Mouse (Mus musculus) midbrain, embryonic 16.5 days (tissue): ENCODE results near the gene Hpcal1. TPM values are rescaled to one million over a fixed set of nuclear protein-coding genes. Genes with fewer than 3 reads are reported as not detected.

Experiments used
- ATAC-seq: fragments of 200-750 bp; cut with Nextera tagmentation; 2 replicates; pipeline ENCODE4 v1.8.0; 2017; ENCODE audit warnings: moderate TSS enrichment
- H3K27ac ChIP-seq: fragments of 300-500 bp; sonication (generic); 2 replicates; pipeline ENCODE4 v1.5.1; 2014; ENCODE audit warnings: mild to moderate bottlenecking, low read length, mixed read lengths
- H3K27me3 ChIP-seq: fragments of 300-500 bp; sonication (generic); 2 replicates; pipeline ENCODE4 v1.6.1; 2014; ENCODE audit warnings: low read depth, low read length, mixed read lengths; ENCODE audit not compliant: control insufficient read depth, insufficient read depth
- H3K36me3 ChIP-seq: fragments of 300-500 bp; sonication (generic); 2 replicates; pipeline ENCODE4 v1.6.1; 2014; ENCODE audit warnings: mild to moderate bottlenecking, low read length, moderate library complexity, mixed read lengths; ENCODE audit not compliant: control insufficient read depth, insufficient read depth
- H3K4me1 ChIP-seq: fragments of 300-500 bp; sonication (generic); 2 replicates; pipeline ENCODE4 v1.6.1; 2014; ENCODE audit warnings: mild to moderate bottlenecking, low read length, mixed read lengths; ENCODE audit not compliant: control insufficient read depth, insufficient read depth
- H3K4me2 ChIP-seq: fragments of 300-500 bp; sonication (generic); 2 replicates; pipeline ENCODE4 v1.6.1; 2014; ENCODE audit warnings: mild to moderate bottlenecking, low read length, mixed read lengths
- H3K4me3 ChIP-seq: fragments of 300-500 bp; sonication (generic); 2 replicates; pipeline ENCODE4 v1.5.1; 2014; ENCODE audit warnings: low read depth, mild to moderate bottlenecking, low read length, moderate library complexity, mixed read lengths
- H3K9ac ChIP-seq: fragments of 300-500 bp; sonication (generic); 2 replicates; pipeline ENCODE4 v1.6.1; 2014; ENCODE audit warnings: low read depth, low read length, mixed read lengths
- H3K9me3 ChIP-seq: fragments of 300-500 bp; sonication (generic); replicated peaks from 2 replicates; pipeline ENCODE4 v1.6.1; 2014; ENCODE audit warnings: mild to moderate bottlenecking, low read length, mixed read lengths; ENCODE audit not compliant: control insufficient read depth, poor library complexity, severe bottlenecking
- WGBS: fragments of 180-500 bp; shearing (Covaris S2); extraction: QIAGEN DNeasy Blood & Tissue Kit; methylation state at CpG from one replicate; pipeline ENCODE4 v1.1.7; 2014; 5-methylcytosine and 5-hydroxymethylcytosine counted together
- polyA plus RNA-seq: library from polyadenylated mRNA; unstranded; fragments of >200 nt; fragmentation: Nextera tagmentation; extraction: Ambion mirVana; gene quantifications from 2 replicates; pipeline ENCODE4 v1.2.1, GENCODE M21; 2015

The Hpcal1 gene
- polyA plus RNA-seq, 1 experiment from 2014 or later, result 107 TPM

DNA sequence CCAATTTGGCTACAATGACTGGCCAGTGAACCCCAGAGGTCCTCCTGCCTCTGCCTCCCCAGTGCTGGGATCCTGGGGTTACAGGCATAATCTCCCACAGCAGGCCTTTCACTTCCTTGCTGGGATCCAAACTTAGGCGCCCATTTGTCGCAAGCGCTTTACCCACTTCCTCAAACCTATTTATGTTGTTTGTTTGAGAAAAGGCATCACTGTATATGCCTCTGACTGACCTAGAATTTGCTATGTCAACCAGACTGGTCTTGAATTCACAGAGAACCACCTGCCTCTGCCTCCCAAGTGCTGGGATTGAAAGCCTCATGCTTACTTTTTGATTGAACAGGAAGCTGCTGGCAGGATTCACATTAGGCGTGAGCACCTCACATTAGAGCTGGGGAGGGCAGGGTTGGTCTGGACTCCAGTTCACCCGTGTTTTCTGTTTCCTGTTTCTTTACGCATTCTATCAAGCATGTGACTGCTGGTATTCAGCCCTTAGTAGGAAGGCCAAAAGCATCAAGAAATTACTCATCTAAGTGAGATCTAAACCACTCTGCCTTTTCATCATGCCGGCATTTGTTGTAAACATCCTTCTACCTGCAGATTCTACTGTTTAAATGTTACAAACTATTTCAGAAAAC is 33.0 kb upstream of the Hpcal1 start:
- ATAC-seq, result no peak
- Histone ChIP-seq H3K36me3 (no peaks in the 10 kb centered on the region), H3K4me1 (no peaks in the 10 kb centered on the region), H3K4me3 (no peak overlapping the region), H3K9me3 (no peaks in the 10 kb centered on the region), H3K27ac (no peak overlapping the region), H3K4me2 (no peak overlapping the region), H3K9ac (no peak overlapping the region), H3K27me3 (no peaks in the 10 kb centered on the region)
- 94% methylated on average over 7 of the region's 7 CpGs for WGBS

DNA sequence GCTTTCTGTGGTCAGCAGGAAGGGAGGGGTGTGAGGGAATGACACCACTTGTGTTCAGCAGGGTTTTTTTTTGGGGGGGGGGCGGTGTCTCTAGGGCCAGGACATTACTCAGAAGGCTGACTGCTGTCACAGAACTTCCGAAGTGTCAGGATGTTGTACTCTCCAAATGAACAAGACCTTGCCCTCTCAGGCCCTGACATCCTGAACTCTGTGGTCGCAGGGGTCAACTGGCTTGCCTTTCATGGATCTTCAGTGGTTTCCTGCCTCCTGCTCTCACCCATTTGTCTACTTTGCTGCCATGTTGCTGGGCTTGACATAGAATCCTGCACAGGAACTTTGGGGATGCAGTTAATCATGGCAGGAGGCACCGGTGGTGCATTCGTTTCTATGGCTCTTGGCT is 32.1 kb upstream of the Hpcal1 start:
- no peak overlapping the region for H3K4me2 ChIP-seq
- no peak overlapping the region for H3K4me3 ChIP-seq
- ATAC-seq, result no peak
- WGBS, result 87% methylated on average over 5 of the region's 5 CpGs
- H3K36me3 ChIP-seq, result no peaks in the 10 kb centered on the region
- H3K9me3 ChIP-seq, result no peaks in the 10 kb centered on the region
- H3K27me3 ChIP-seq, result no peaks in the 10 kb centered on the region
- no peaks in the 10 kb centered on the region for H3K4me1 ChIP-seq
- H3K27ac ChIP-seq, result no peak overlapping the region
- no peak overlapping the region for H3K9ac ChIP-seq

DNA sequence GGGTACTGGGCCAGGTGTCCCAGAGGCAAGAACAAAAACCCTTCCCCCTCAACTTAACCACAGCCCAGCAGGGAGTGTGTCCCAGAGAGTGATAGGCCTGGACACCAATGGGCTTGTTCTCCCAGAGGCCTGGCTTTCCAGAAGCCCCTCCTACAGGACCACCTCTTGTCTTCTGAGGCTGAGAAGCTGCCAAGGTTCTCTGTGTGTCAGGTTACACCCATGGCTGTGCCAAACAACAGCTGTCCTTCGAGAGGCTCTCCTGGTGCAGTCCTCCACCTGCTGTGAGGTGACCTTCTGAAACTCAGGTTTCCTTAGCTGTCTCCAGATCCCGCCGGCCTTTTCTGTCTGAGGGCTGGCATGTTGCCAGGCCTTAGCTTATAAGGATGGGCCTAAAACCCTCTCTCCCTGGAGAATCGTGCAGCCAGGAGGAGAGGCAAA is 29.2 kb upstream of the Hpcal1 start:
- no peak overlapping the region for H3K9ac ChIP-seq
- no peaks in the 10 kb centered on the region for H3K27me3 ChIP-seq
- no peaks in the 10 kb centered on the region for H3K9me3 ChIP-seq
- H3K4me1 ChIP-seq, result no peaks in the 10 kb centered on the region
- no peaks in the 10 kb centered on the region for H3K36me3 ChIP-seq
- ATAC-seq, result peak; percentile 62
- H3K4me2 ChIP-seq, result no peak overlapping the region
- 5% methylated on average over 4 of the region's 4 CpGs for WGBS
- H3K27ac ChIP-seq, result no peak overlapping the region
- no peak overlapping the region for H3K4me3 ChIP-seq

DNA sequence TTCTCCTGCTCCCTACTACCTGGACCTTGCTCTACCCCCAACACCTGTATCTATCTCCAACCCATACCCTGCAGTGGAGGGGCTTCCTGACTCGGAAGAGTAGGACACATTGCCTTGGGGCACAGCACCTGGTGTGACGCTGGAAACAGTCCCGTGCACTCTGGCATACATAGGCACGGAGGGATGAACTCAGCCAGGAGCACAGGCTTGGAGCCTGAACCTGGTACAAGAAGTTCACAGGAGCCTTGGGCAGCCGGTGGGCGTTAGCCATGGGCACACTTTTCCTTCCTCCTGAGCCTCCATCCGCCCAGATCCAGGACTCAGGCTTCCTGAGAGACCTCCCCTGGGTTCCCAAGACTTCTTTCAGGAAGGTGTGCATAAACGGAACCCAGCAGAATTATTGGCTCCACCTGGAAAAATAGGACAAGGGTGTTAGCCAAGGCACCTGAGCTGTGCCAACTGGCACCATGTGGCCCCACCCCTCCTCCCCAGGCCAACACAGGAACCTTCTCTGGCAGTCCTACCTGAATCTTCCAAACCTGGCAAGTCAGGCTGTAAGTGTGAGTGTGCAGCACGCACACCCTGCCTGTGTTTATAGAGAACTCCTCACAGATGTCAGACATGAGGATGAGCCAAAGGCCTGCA is 26.5 kb upstream of the Hpcal1 start:
- H3K36me3 ChIP-seq, result no peaks in the 10 kb centered on the region
- H3K27ac ChIP-seq, result no peak overlapping the region
- ATAC-seq, result no peak
- no peaks in the 10 kb centered on the region for H3K4me1 ChIP-seq
- no peak overlapping the region for H3K4me3 ChIP-seq
- WGBS, result 91% methylated on average over 9 of the region's 9 CpGs
- H3K9ac ChIP-seq, result no peak overlapping the region
- no peaks in the 10 kb centered on the region for H3K9me3 ChIP-seq
- no peaks in the 10 kb centered on the region for H3K27me3 ChIP-seq
- no peak overlapping the region for H3K4me2 ChIP-seq

DNA sequence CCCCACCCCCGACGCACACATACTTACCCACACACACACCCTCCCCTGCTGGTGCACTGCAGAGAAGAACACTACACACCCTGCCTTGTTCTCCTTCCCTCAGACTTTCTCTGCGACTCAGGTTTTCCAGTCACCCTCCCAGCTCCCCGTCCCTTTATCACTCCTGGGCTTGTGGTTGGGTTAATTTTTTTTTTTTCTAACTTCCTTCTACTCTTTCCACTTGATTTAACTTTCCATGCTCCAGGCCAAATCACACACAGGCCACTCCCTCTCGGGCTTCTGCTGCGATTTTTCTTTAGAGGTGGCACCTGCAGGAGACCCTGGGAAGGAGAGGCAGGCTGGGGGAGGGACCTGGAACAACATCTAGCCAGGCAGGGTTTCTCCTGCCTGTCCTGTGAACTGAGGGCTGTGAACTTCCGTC is 24.7 kb upstream of the Hpcal1 start:
- Histone ChIP-seq H3K4me1 (no peaks in the 10 kb centered on the region), H3K27ac (no peak overlapping the region), H3K4me2 (no peak overlapping the region), H3K9ac (no peak overlapping the region), H3K9me3 (no peaks in the 10 kb centered on the region), H3K27me3 (no peaks in the 10 kb centered on the region), H3K36me3 (no peaks in the 10 kb centered on the region), H3K4me3 (no peak overlapping the region)
- no peak for ATAC-seq
- WGBS, result 64% methylated on average over 7 of the region's 7 CpGs

DNA sequence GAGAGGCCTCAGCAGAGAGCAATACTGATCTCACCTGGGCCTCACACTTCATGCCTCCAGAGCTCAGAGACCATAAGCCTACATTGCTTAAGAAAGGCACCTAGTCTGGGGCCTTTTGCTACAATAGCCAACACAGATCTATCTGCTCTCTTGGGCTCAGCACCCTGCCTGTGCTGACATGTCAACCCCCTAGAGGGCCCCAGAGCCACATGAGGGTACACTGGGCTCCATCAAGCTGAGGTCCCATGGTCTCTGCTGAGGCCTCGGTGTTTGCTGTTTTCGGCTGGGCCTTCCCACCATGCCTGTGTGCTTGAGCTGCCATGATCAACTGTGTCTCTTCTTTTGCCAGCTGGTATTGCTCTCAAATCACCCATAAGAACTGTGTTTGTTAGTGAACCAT is 24.0 kb upstream of the Hpcal1 start:
- WGBS, result 79% methylated on average over 2 of the region's 2 CpGs
- H3K9me3 ChIP-seq, result no peaks in the 10 kb centered on the region
- no peaks in the 10 kb centered on the region for H3K27me3 ChIP-seq
- no peaks in the 10 kb centered on the region for H3K4me1 ChIP-seq
- no peak overlapping the region for H3K4me3 ChIP-seq
- no peak overlapping the region for H3K27ac ChIP-seq
- ATAC-seq, result no peak
- no peak overlapping the region for H3K4me2 ChIP-seq
- H3K9ac ChIP-seq, result no peak overlapping the region
- no peaks in the 10 kb centered on the region for H3K36me3 ChIP-seq

DNA sequence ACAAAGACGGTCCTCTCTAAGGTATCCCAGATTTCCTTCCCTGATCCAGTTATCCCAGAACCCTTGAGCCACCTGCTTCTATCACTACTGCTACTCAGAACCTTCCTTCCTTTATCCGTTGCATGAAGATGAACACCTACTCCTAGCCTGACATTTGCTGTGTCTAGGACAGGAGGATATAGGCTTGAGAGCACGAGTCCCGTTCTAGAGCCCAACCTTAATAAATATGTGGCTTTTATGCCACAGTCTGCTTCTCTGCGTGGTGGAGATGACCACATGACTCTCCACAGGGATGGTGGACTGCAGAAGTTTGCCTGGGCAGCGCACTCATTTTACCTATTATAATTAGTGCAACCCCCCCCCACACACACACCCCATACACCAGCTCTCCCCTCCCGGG is 16.9 kb upstream of the Hpcal1 start:
- Histone ChIP-seq H3K9ac (no peak overlapping the region), H3K9me3 (no peaks in the 10 kb centered on the region), H3K36me3 (no peaks in the 10 kb centered on the region), H3K4me3 (no peak overlapping the region), H3K27me3 (no peaks in the 10 kb centered on the region), H3K4me2 (no peak overlapping the region), H3K4me1 (no peaks in the 10 kb centered on the region), H3K27ac (no peak overlapping the region)
- WGBS, result 70% methylated on average over 7 of the region's 7 CpGs
- ATAC-seq, result no peak

DNA sequence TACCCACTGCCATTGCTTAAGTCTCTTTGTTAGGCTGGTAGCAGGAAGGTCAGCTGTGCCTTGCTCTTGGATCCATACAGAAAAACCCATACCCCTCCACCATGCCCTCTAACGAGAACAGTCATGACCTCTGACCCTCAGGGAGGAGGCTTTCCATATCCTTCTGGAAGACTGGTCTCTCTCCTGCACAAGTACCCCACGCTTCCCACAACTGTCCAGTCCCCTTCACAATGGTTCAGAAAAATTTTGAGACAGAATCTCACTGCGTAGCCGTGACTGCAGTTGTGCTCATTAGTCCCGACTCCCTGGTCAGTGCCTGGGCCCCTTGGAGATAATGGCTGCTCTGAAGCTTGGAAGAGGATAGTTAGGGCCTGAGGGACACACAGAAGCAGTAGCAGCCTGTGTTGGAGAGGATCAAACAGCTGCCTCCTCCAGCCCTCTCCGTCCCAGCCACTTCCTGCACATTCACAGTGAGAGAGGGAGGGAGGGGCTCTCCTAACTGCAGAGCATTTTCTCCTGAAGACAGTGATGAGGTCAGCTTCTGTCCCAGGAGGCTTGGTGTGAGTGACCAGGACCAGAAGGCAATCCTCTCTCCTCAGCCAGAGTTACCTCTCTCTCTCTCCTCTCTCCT is 16.4 kb upstream of the Hpcal1 start:
- 50% methylated on average over 6 of the region's 6 CpGs for WGBS
- no peaks in the 10 kb centered on the region for H3K36me3 ChIP-seq
- H3K27me3 ChIP-seq, result no peaks in the 10 kb centered on the region
- no peaks in the 10 kb centered on the region for H3K9me3 ChIP-seq
- no peak overlapping the region for H3K9ac ChIP-seq
- no peak overlapping the region for H3K27ac ChIP-seq
- H3K4me3 ChIP-seq, result no peak overlapping the region
- no peak for ATAC-seq
- H3K4me2 ChIP-seq, result no peak overlapping the region
- H3K4me1 ChIP-seq, result no peaks in the 10 kb centered on the region

DNA sequence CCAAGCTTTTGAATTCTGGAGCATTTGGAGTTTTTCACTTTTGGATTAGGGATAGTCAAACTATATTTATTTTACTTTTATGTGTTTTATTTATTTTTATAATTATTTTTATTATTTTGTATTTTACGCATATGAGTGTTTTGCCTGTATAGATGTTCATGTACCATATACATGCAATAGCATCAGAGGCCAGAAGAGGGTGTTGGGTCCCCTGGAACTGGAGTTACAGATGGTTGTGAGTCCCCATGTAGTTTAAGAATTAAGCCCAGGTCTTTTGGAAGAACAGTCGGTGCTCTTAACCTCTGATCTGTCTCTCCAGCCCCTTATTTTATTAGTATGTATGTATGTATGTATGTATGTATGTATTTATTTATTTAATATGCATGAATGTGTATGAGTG is 12.9 kb upstream of the Hpcal1 start:
- Histone ChIP-seq H3K4me1 (no peaks in the 10 kb centered on the region), H3K4me3 (no peak overlapping the region), H3K4me2 (no peak overlapping the region), H3K9ac (no peak overlapping the region), H3K27ac (no peak overlapping the region), H3K36me3 (no peaks in the 10 kb centered on the region), H3K27me3 (no peaks in the 10 kb centered on the region), H3K9me3 (no peaks in the 10 kb centered on the region)
- WGBS, result 86% methylated on average over 2 of the region's 2 CpGs
- no peak for ATAC-seq
